Mouse (Mus musculus) midbrain, embryonic 10.5 days (tissue): Measurements from ENCODE around the gene Nyx. TPM values are rescaled to one million over a fixed set of nuclear protein-coding genes. Genes with fewer than 3 reads are reported as not detected.

Experiments
- DNase-seq: peaks from one replicate; pipeline ENCODE4 v3.0.0-alpha.2; 2017; ENCODE audit warnings: low spot score
- H3K27ac ChIP-seq: fragments of 300-500 bp; sonication (generic); replicated peaks from 2 replicates; pipeline ENCODE4 v1.5.1; 2016; ENCODE audit warnings: mild to moderate bottlenecking
- H3K27me3 ChIP-seq: fragments of 300-500 bp; sonication (generic); 2 replicates; pipeline ENCODE4 v1.6.1; 2016; ENCODE audit warnings: low read depth, mild to moderate bottlenecking; ENCODE audit not compliant: poor library complexity, severe bottlenecking
- H3K36me3 ChIP-seq: fragments of 300-500 bp; sonication (generic); 2 replicates; pipeline ENCODE4 v1.6.1; 2016; ENCODE audit warnings: mild to moderate bottlenecking, moderate library complexity
- H3K4me1 ChIP-seq: fragments of 300-500 bp; sonication (generic); 2 replicates; pipeline ENCODE4 v1.6.1; 2016
- H3K4me3 ChIP-seq: fragments of 300-500 bp; sonication (generic); 2 replicates; pipeline ENCODE4 v1.5.1; 2016; ENCODE audit warnings: mild to moderate bottlenecking, moderate library complexity
- H3K9me3 ChIP-seq: fragments of 300-500 bp; sonication (generic); replicated peaks from 2 replicates; pipeline ENCODE4 v1.6.1; 2016; ENCODE audit warnings: mild to moderate bottlenecking
- WGBS: fragments of 180-500 bp; shearing (Covaris S2); methylation state at CpG from one replicate; pipeline ENCODE4 v1.1.7; 2016; 5-methylcytosine and 5-hydroxymethylcytosine counted together
- polyA plus RNA-seq: library from polyadenylated mRNA; unstranded; fragments of >200 nt; fragmentation: Nextera tagmentation; extraction: Ambion mirVana; gene quantifications from 2 replicates; pipeline ENCODE4 v1.2.1, GENCODE M21; 2016

The Nyx gene
- polyA plus RNA-seq, 1 experiment from 2014 or later: 0.06 TPM

GRCm38 (mm10) chrX:13502862-13503375, 37.0 kb downstream of the Nyx start:
- peaks cover 40% of the 10 kb centered on the region for H3K27me3 ChIP-seq

GRCm38 (mm10) chrX:13504389-13504788, 38.5 kb downstream of the Nyx start:
- Histone ChIP-seq H3K27ac (no peak overlapping the region), H3K4me1 (peaks cover 5% of the 10 kb centered on the region; the same call in 1 of the 2 replicates), H3K9me3 (no peaks in the 10 kb centered on the region), H3K36me3 (no peaks in the 10 kb centered on the region), H3K27me3 (peaks cover 36% of the 10 kb centered on the region), H3K4me3 (no peak overlapping the region)
- WGBS: 90% methylated on average over 7 of the region's 7 CpGs
- DNase-seq: no peak

More at GRCm38 (mm10) chrX:13502862-13503375, 37.0 kb downstream of the Nyx start:
- Histone ChIP-seq H3K4me3 (no peak overlapping the region), H3K4me1 (peaks cover 5% of the 10 kb centered on the region; the same call in 1 of the 2 replicates), H3K36me3 (no peaks in the 10 kb centered on the region), H3K27ac (no peak overlapping the region), H3K9me3 (no peaks in the 10 kb centered on the region)
- no peak for DNase-seq
- WGBS: 62% methylated on average over 7 of the region's 7 CpGs

GRCm38 (mm10) chrX:13506376-13506775, 40.5 kb downstream of the Nyx start:
- Histone ChIP-seq H3K9me3 (no peaks in the 10 kb centered on the region), H3K4me3 (no peak overlapping the region), H3K36me3 (no peaks in the 10 kb centered on the region), H3K4me1 (peaks cover 5% of the 10 kb centered on the region; the same call in 1 of the 2 replicates), H3K27me3 (peaks cover 33% of the 10 kb centered on the region), H3K27ac (no peak overlapping the region)
- no peak for DNase-seq
- WGBS: 73% methylated on average over 2 of the region's 2 CpGs

DNA sequence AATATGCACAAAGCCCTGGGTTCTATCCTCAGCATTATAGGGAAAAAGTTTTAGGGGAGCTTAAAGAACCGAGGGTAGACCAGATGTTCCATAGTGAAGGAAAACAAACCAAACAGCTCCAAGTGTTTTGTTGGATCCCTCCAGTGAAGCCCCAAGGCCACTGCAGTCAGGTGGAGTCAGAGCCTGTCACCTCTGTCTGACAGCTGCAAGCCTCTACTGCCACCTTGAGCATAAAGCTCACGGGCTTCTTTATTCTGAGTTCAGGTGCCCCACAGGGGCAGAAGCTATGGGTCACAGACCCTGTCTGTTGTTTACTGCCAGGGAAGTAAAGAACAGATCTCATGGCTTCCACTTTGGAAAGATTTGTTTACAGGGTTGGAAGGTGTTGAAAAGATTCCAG, 47.2 kb downstream of the Nyx start:
- DNase-seq: no peak

DNA sequence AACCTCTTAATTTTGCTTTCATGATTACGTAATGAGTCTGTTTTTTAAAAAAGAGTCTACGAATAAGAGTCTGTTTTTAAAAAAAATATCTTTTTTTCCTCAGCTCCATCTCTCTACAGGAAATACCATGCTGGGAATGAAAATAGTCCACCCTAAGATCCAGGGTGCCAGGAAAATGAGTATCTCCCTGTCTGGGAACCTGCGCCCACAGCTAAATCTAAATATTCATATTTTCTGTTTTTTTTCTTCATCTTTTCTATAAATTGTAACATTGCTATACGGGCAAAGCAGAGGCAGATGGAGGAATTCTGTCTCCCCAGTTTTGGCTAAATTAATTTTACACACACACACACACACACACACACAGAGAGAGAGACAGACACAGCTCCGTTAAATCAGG, 48.0 kb downstream of the Nyx start:
- no peak overlapping the region for H3K27ac ChIP-seq
- no peaks in the 10 kb centered on the region for H3K9me3 ChIP-seq
- no peak for DNase-seq
- peaks cover 49% of the 10 kb centered on the region for H3K27me3 ChIP-seq
- no peaks in the 10 kb centered on the region for H3K36me3 ChIP-seq
- H3K4me1 ChIP-seq: no peaks in the 10 kb centered on the region
- 96% methylated on average over 5 of the region's 5 CpGs for WGBS
- no peak overlapping the region for H3K4me3 ChIP-seq

More for the DNA sequence above, 47.2 kb downstream of the Nyx start:
- no peaks in the 10 kb centered on the region for H3K36me3 ChIP-seq
- H3K9me3 ChIP-seq: no peaks in the 10 kb centered on the region
- no peaks in the 10 kb centered on the region for H3K4me1 ChIP-seq
- 66% methylated on average over 2 of the region's 2 CpGs for WGBS
- no peak overlapping the region for H3K4me3 ChIP-seq
- no peak overlapping the region for H3K27ac ChIP-seq
- peaks cover 52% of the 10 kb centered on the region for H3K27me3 ChIP-seq

- Histone ChIP-seq H3K4me1 (no peaks in the 10 kb centered on the region), H3K9me3 (no peaks in the 10 kb centered on the region), H3K27me3 (peaks cover 67% of the 10 kb centered on the region), H3K4me3 (no peak overlapping the region), H3K27ac (no peak overlapping the region), H3K36me3 (no peaks in the 10 kb centered on the region)
- WGBS: 93% methylated on average over 6 of the region's 6 CpGs
- DNase-seq: no peak
Measured at GRCm38 (mm10) chrX:13516451-13516850, 50.5 kb downstream of the Nyx start.

GRCm38 (mm10) chrX:13518019-13518418, 52.1 kb downstream of the Nyx start:
- DNase-seq: no peak
- 79% methylated on average over 10 of the region's 10 CpGs for WGBS

DNA sequence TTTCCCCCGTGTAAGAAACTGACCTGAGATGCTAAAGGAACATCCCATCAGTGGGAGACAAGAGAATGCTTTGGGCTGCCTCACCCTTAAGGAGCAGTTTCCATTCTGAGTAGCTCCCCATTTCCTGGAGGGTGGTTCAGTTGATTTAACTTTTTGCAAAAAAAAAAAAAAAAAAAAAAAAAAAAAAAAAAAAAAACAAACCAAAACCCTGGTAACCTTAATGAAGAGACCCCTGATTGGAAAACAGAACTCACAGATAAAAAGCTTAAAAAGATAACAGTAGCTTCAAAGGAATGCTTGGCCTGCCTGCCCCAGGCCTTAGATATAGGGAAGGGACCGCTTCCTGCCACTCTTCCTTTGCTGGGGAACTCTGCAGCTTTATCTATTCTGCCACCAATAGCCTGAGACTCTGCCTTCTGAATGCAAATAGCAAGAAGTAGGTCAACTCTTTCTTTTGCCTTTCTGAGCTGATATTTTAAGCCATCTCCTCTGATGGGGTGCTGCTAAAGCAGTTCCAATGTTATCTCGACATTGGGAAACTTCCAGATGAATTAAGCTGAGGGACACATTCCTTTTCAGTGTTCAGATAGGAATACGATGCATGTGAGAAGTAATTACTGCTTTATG, 53.0 kb downstream of the Nyx start:
- no peak for DNase-seq
- no peaks in the 10 kb centered on the region for H3K4me1 ChIP-seq
- H3K27ac ChIP-seq: no peak overlapping the region
- no peak overlapping the region for H3K4me3 ChIP-seq
- peaks cover 73% of the 10 kb centered on the region for H3K27me3 ChIP-seq
- no peaks in the 10 kb centered on the region for H3K9me3 ChIP-seq
- no peaks in the 10 kb centered on the region for H3K36me3 ChIP-seq
- 88% methylated on average over 4 of the region's 4 CpGs for whole genome bisulfite sequencing

More at GRCm38 (mm10) chrX:13518019-13518418, 52.1 kb downstream of the Nyx start:
- Histone ChIP-seq H3K36me3 (no peaks in the 10 kb centered on the region), H3K27me3 (peaks cover 75% of the 10 kb centered on the region), H3K4me3 (no peak overlapping the region), H3K27ac (no peak overlapping the region), H3K4me1 (no peaks in the 10 kb centered on the region), H3K9me3 (no peaks in the 10 kb centered on the region)

DNA sequence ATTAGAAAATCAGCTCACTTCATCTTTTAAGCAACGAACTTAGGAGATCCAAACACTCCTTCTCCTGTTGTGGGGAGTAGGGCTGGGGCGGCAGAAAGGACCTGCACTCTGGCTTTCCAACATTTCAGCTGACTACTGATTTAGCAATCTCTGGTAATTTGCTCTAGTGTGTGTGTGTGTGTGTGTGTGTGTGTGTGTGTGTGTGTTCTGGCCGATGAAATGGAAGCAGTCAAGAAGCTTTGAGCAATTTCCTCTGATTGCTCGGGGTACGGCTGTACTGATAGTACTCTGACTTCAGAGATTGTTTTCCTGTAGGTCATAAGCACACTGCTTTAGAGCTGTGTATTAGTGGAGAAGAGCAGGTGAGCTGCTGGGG, 53.5 kb downstream of the Nyx start:
- H3K27me3 ChIP-seq: peaks cover 78% of the 10 kb centered on the region
- 89% methylated on average over 5 of the region's 5 CpGs for WGBS
- H3K4me1 ChIP-seq: no peaks in the 10 kb centered on the region
- no peak overlapping the region for H3K27ac ChIP-seq
- no peak for DNase-seq
- 0 out of 2 replicates have a peak, but pooled peaks cover 1% of the 10 kb centered on the region for H3K36me3 ChIP-seq
- H3K4me3 ChIP-seq: no peak overlapping the region
- H3K9me3 ChIP-seq: no peaks in the 10 kb centered on the region

DNA sequence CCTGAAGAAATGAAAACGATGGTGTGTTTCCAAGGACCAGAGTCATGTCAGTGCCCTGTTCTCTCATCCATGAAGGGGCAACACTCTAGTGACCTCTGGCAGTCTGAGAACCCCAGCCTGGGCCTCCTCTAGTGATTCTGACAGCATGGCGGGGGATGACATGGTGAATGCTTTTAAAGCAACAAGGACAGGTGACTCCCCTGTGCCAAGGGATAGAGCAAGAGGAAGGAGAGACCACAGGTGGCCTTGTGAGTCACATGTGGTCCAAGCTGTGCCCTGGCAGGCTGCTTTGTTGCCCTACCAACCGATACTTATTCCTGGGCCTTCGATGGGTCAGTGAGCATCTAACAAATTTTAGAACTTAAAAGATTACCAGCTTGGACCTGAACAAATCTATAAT, 54.7 kb downstream of the Nyx start:
- 90% methylated on average over 4 of the region's 4 CpGs for WGBS
- Histone ChIP-seq H3K9me3 (no peaks in the 10 kb centered on the region), H3K27me3 (peaks cover 78% of the 10 kb centered on the region), H3K4me3 (no peak overlapping the region), H3K36me3 (0 out of 2 replicates have a peak, but pooled peaks cover 9% of the 10 kb centered on the region), H3K27ac (no peak overlapping the region), H3K4me1 (no peaks in the 10 kb centered on the region)
- DNase-seq: no peak

- Histone ChIP-seq H3K27me3 (peaks cover 78% of the 10 kb centered on the region), H3K4me3 (no peak overlapping the region), H3K27ac (no peak overlapping the region), H3K9me3 (no peaks in the 10 kb centered on the region), H3K36me3 (0 out of 2 replicates have a peak, but pooled peaks cover 9% of the 10 kb centered on the region), H3K4me1 (no peaks in the 10 kb centered on the region)
- no peak for DNase-seq
- 94% methylated on average over 8 of the region's 8 CpGs for WGBS
Measured at GRCm38 (mm10) chrX:13521288-13521687, 55.4 kb downstream of the Nyx start.
